Mouse (Mus musculus): Measurements from ENCODE around the gene Nbeal1.

GRCm38 (mm10) chr1:60173119-60173518, 7.3 kb upstream of the Nbeal1 start:
- TF ChIP-seq CTCF (IDR thresholded peaks at IDR 0.05; ENCODE audit: control insufficient read depth, insufficient read depth, insufficient replicate concordance, low read depth, low read length) (no peak), POLR2A (IDR thresholded peaks at IDR 0.05; ENCODE audit: control insufficient read depth, low read depth, low read length) (no peak)

Measured in testis, adult 2 months (tissue).